12 mouse cellular contexts compared by ENCODE assay signal in genomic region chr12:119357418-119358241, GRCm38 (mm10). TPM values are rescaled to one million over a fixed set of nuclear protein-coding genes. Genes with fewer than 3 reads are reported as not detected.
DNase-seq lines count a peak whose midpoint lies in the region; ATAC-seq and TF ChIP-seq lines count a peak whose summit lies in the region.
"Had no signal": no experiment of that assay in that cellular context is flagged by ENCODE, and none has a peak within 500 bp of the region (broad histone marks: within the 10 kb centered on the region; RNA-seq: fewer than 3 reads in every experiment).

No protein-coding gene starts in this region.

- peak; percentile 84 for ATAC-seq in midbrain, postnatal 0 days (ENCODE audit: low FRiP score)
- ATAC-seq in megakaryocyte-erythroid progenitor cell, adult 5-6 weeks (replicated peaks; ENCODE audit: low FRiP score, low TSS enrichment, poor library complexity, severe bottlenecking) = no peak; the same call in 1 of the 2 replicates

- H3K4me2 ChIP-seq in midbrain, postnatal 0 days (ENCODE audit: low read depth, low read length, poor library complexity, severe bottlenecking) = no peak overlapping the region

- DNase-seq in embryo, embryonic 10.5 days (ENCODE audit: low spot score) = peak; percentile 16
- no peak for DNase-seq in embryo, embryonic 9.5 days (ENCODE audit: extremely low spot score)
- peak; percentile 59 for DNase-seq in right cerebral cortex, adult 18-20 months
- DNase-seq in right cerebral cortex, postnatal 25 days = no peak
- DNase-seq in layer of hippocampus, adult 9-11 months = peak; percentile 54
- no peak for DNase-seq in midbrain, postnatal 0 days (ENCODE audit: low spot score)
- no peak for DNase-seq in thymus, postnatal 25 days
- DNase-seq: lung, adult 2 months had no signal

- no peak overlapping the region for H3K27ac ChIP-seq in midbrain, postnatal 0 days (ENCODE audit: low read depth, low read length)

- no peaks in the 10 kb centered on the region for H3K36me3 ChIP-seq in midbrain, postnatal 0 days (ENCODE audit: insufficient read depth, low read length)

- no peaks in the 10 kb centered on the region for H3K4me1 ChIP-seq in midbrain, postnatal 0 days (ENCODE audit: insufficient read depth, low read length)

- H3K27me3 ChIP-seq in midbrain, postnatal 0 days (ENCODE audit: insufficient read depth, low read length) = no peaks in the 10 kb centered on the region

- TF ChIP-seq CTCF in midbrain, postnatal 0 days (IDR thresholded peaks at IDR 0.05) = no peak

- no peaks in the 10 kb centered on the region for H3K9me3 ChIP-seq in midbrain, postnatal 0 days (ENCODE audit: low read length)

- H3K9ac ChIP-seq in midbrain, postnatal 0 days (replicated peaks; ENCODE audit: low read length, poor library complexity, severe bottlenecking) = no peak overlapping the region

- no peak overlapping the region for H3K4me3 ChIP-seq in midbrain, postnatal 0 days (ENCODE audit: low read depth, low read length)
- H3K4me3 ChIP-seq: erythroblast, embryonic 14.5 days had no signal

- WGBS in midbrain, postnatal 0 days = 17% methylated on average over 7 of the region's 7 CpGs

RNA-seq across cellular contexts. Expression of gene Macc1, which starts 43.6 kb away (rescaled TPM):
- 0.05 TPM in 1 of 2 replicates, not detected in the other for total RNA-seq in midbrain, postnatal 0 days (2014; rRNA removed)
- not detected in 2 replicates for polyA plus RNA-seq in midbrain, postnatal 0 days (2015; fragmentation: Nextera tagmentation; extraction: Ambion mirVana)
- not detected in 2 replicates for total RNA-seq in megakaryocyte-erythroid progenitor cell, adult 5-6 weeks (2014; fragmentation: Nextera tagmentation)
- not detected in 2 replicates for total RNA-seq in megakaryocyte-erythroid progenitor cell, adult 5-6 weeks (2017)
- polyA plus RNA-seq: erythroblast, embryonic 14.5 days; heart, embryonic 14.5 days; neural tube, embryonic 14.5 days had no signal

Comparison
In these comparisons a context has a peak if more than half of its experiments do, and no peak if none do; other contexts are left out.
1. DNase-seq: peak in embryo, embryonic 10.5 days (single experiment), right cerebral cortex, adult 18-20 months (single experiment) and layer of hippocampus, adult 9-11 months (single experiment); none in embryo, embryonic 9.5 days (single experiment), right cerebral cortex, postnatal 25 days (single experiment), midbrain, postnatal 0 days (single experiment) and thymus, postnatal 25 days (single experiment).